Mouse (Mus musculus): ENCODE measurements around the gene Gm44502. TPM values are rescaled to one million over a fixed set of nuclear protein-coding genes. Genes with fewer than 3 reads are reported as not detected.

Gm44502 gene
- 0.16 TPM in 1 of 2 replicates, not detected in the other for polyA plus RNA-seq (2015; fragmentation: Nextera tagmentation; extraction: Ambion mirVana)

DNA sequence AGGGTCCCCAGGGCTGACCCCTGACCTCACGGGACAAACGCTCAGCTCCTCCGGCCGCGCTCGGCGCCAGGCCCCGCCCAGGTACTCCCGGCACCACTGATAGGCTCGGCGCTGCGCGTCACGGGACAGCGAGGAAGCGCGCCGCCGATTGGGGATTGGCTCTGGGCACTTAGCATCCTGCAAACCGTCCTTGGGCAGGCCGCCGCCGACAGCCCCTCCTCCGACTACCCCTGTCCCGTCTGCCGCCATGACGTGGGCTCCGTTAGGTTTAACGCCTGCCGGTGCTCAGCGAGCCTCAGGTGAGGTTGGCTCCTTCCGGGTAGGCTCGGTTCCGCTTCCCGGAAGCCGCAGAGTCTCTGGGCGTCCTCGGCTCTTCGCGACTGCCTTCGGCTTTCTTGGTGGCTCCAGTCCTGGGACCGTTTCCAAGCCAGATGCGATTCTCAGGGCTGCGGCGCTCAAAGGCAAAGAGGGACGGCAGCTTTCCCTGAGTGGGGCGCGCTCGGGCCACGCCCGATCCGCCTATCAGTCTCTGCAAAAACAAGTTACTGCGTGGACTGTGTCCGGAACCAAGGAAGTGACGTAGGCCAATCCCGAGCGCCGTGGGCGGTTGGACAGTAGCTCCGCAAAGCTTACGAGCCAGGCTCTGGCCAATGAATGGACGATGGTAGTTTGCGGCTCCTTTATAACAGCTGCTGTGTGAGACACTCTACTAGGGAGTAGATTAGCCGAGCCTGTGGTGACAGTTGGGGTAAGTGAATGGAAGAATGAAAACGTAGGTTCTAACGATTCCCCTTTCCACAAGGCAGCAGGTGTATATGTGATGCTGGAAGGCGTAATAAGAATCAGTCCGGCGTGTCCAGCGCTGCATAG is at the start of gene Gm44502, which contains the start of the genes C730034F03Rik and Chkb:
Gm44502 (minus strand) TSS at position 345 of the 870 bp plus-strand sequence.
C730034F03Rik (plus strand) TSS at position 238 of the 870 bp plus-strand sequence.
Chkb (minus strand) TSS at position 557 of the 870 bp plus-strand sequence.
- under 1% methylated on average over 70 of the region's 70 CpGs for WGBS
- Histone ChIP-seq H3K9ac (peak within 1 kb of the TSS; percentile 80), H3K9me3 (replicated peaks) (no peaks in the 10 kb centered on the region), H3K36me3 (ENCODE audit: poor library complexity, severe bottlenecking) (peaks cover 33% of the 10 kb centered on the region), H3K27me3 (no peaks in the 10 kb centered on the region), H3K27ac (peak within 1 kb of the TSS; percentile 92), H3K4me1 (peaks cover 18% of the 10 kb centered on the region), H3K4me2 (peak within 1 kb of the TSS; percentile 93), H3K4me3 (peak within 1 kb of the TSS; percentile 73)
- ATAC-seq, result peak; percentile 96

DNA sequence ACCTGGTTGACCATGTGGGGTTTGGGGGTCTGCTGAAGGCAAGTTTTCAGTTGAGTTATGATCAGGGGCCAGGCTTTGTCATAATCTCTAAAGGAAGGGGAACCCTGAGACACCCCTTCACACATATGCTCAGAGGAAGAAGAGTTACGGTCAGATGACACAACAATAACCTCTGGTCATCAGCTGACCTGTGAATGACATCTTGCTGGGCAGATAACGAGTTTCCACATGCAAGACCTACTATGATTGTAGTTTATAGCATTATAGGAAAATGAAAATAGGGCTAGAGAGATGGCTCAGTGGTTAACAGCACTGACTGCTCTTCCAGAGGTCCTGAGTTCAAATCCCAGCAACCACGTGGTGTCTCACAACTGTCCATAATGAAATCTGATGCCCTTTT is 49.1 kb upstream of the Gm44502 start:
- no peaks in the 10 kb centered on the region; the same call in 1 of the 2 replicates for H3K27me3 ChIP-seq
- 84% methylated on average over 3 of the region's 3 CpGs for WGBS
- H3K4me1 ChIP-seq, result peaks cover 9% of the 10 kb centered on the region
- no peak overlapping the region for H3K27ac ChIP-seq
- H3K4me2 ChIP-seq, result no peak overlapping the region
- no peak overlapping the region for H3K4me3 ChIP-seq
- H3K36me3 ChIP-seq (ENCODE audit: poor library complexity, severe bottlenecking), result no peaks in the 10 kb centered on the region
- 0 out of 2 replicates have a peak, but pooled peaks cover 3% of the 10 kb centered on the region for H3K9me3 ChIP-seq (replicated peaks)
- H3K9ac ChIP-seq, result no peak overlapping the region
- no peak for ATAC-seq

DNA sequence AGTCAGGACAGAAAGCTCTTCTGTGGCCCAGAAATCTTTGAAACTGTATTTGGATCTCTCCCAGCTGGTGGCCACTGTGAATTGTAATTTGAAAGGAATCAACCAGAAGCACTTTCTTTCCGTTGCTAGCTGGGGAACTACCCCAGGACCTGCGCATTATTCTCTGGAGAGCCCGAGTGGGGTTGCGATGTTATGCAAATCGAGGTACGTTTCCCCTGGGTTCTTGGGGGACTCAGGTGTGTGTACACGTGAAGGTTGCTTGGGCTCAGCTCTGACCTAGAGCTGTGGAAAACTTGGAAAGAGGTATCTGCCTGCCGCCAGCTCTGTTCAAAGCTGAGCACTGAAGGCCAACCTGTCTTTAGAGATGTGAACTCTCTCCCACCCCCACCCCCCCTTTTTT is 48.3 kb upstream of the Gm44502 start:
- no peak overlapping the region for H3K4me3 ChIP-seq
- H3K36me3 ChIP-seq (ENCODE audit: poor library complexity, severe bottlenecking), result no peaks in the 10 kb centered on the region
- 0 out of 2 replicates have a peak, but pooled peaks cover 3% of the 10 kb centered on the region for H3K9me3 ChIP-seq (replicated peaks)
- H3K9ac ChIP-seq, result no peak overlapping the region
- H3K4me1 ChIP-seq, result peaks cover 9% of the 10 kb centered on the region
- H3K27me3 ChIP-seq, result no peaks in the 10 kb centered on the region; the same call in 1 of the 2 replicates
- 44% methylated on average over 8 of the region's 8 CpGs for WGBS
- ATAC-seq, result no peak
- H3K27ac ChIP-seq, result no peak overlapping the region
- no peak overlapping the region for H3K4me2 ChIP-seq

- 0 out of 2 replicates have a peak, but pooled peaks cover 2% of the 10 kb centered on the region for H3K9me3 ChIP-seq (replicated peaks)
- 24% methylated on average over 9 of the region's 9 CpGs for whole genome bisulfite sequencing
- no peaks in the 10 kb centered on the region for H3K36me3 ChIP-seq (ENCODE audit: poor library complexity, severe bottlenecking)
- H3K27me3 ChIP-seq, result no peaks in the 10 kb centered on the region; the same call in 1 of the 2 replicates
- peak within 1 kb of the TSS; percentile 68 for H3K9ac ChIP-seq
- peak within 1 kb of the TSS; percentile 88 for H3K4me2 ChIP-seq
- H3K4me1 ChIP-seq, result peaks cover 9% of the 10 kb centered on the region
- no peak for ATAC-seq
- H3K27ac ChIP-seq, result peak within 1 kb of the TSS; percentile 69
- H3K4me3 ChIP-seq, result peak within 1 kb of the TSS; percentile 58
Measured at GRCm38 (mm10) chr15:89477091-89477491, 47.6 kb upstream of the Gm44502 start, which contains the start of gene Arsa. Arsa (minus strand) TSS chr15:89477425.

DNA sequence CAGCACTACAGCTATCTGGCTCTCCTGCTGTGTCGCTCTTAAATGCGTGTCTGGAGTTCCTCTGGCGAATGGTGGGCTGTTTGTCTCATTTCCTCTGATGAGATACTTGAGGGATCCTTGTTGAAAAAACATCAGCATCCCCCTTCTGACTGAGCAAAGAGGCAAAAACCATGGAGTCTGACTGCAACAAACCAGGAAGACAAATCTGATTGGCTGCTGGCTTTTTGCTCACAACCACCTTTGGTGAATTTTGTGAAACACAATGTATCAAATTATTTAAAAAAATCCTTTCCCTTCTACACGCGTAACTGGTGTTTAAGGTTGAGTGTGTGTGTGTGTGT is 46.9 kb upstream of the Gm44502 start:
- peak overlapping the region; percentile 58 for H3K4me3 ChIP-seq
- ATAC-seq, result no peak; the same call in 1 of the 2 replicates
- WGBS, result 7% methylated on average over 5 of the region's 5 CpGs
- peaks cover 9% of the 10 kb centered on the region for H3K4me1 ChIP-seq
- no peaks in the 10 kb centered on the region for H3K9me3 ChIP-seq (replicated peaks)
- peak overlapping the region; percentile 68 for H3K9ac ChIP-seq
- peak overlapping the region; percentile 88 for H3K4me2 ChIP-seq
- H3K27ac ChIP-seq, result peak overlapping the region; percentile 69
- no peaks in the 10 kb centered on the region for H3K36me3 ChIP-seq (ENCODE audit: poor library complexity, severe bottlenecking)
- H3K27me3 ChIP-seq, result no peaks in the 10 kb centered on the region; the same call in 1 of the 2 replicates

DNA sequence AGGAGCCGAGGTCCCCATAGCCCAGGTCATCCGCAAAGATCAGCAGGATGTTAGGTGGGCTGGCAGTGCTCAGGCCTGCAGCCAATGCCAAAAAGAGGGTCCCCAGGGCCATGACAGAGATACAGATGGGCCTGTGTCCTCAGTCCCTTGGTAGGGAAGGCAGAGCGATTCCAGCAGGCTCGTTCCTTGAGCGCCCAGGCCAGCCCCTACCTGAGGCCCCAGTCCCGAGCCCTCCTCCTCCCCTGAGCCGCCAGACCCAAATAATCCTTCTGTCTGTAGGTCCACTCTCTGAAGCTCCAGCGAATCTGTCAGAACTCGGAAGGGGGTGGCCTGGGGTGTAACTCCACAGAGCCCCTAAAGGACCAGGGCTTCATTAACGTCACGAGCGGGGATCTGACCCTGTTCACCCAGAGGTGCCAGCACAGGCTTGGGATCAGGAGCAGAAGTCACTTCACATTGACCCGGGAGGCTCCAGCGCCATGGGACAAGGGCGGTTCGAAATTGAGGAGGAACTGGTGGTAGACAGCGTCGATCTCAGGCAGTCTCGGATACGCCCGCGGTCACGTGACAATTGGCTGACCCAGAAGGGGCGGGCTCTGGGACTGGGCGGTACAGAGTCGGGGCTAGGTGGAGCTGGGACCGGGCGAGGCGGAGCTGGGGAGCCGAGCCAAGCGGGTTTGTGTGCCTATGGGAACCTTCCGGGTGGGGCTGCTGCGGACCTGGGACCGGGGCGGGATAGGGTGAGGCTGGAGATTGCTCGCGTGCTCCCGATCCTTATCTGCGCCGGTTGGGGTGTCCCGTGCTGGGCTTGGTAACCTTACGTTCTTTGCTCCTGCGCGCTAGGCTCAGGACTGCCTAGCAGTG is 46.3 kb upstream of the Gm44502 start:
- Histone ChIP-seq H3K27me3 (no peaks in the 10 kb centered on the region; the same call in 1 of the 2 replicates), H3K9ac (peak overlapping the region; percentile 68), H3K36me3 (ENCODE audit: poor library complexity, severe bottlenecking) (no peaks in the 10 kb centered on the region), H3K9me3 (replicated peaks) (no peaks in the 10 kb centered on the region), H3K27ac (peak overlapping the region; percentile 69), H3K4me3 (peak overlapping the region; percentile 58), H3K4me2 (peak overlapping the region; percentile 88), H3K4me1 (peaks cover 9% of the 10 kb centered on the region)
- ATAC-seq, result peak; percentile 98
- WGBS, result 9% methylated on average over 44 of the region's 44 CpGs

- H3K9me3 ChIP-seq (replicated peaks), result no peaks in the 10 kb centered on the region
- no peaks in the 10 kb centered on the region for H3K36me3 ChIP-seq (ENCODE audit: poor library complexity, severe bottlenecking)
- 90% methylated on average over 7 of the region's 7 CpGs for WGBS
- H3K27ac ChIP-seq, result no peak overlapping the region
- H3K4me1 ChIP-seq, result peaks cover 9% of the 10 kb centered on the region
- no peak for ATAC-seq
- H3K4me2 ChIP-seq, result peak overlapping the region; percentile 88
- peak overlapping the region; percentile 68 for H3K9ac ChIP-seq
- H3K4me3 ChIP-seq, result peak overlapping the region; percentile 58; the same call in 1 of the 2 replicates
- H3K27me3 ChIP-seq, result no peaks in the 10 kb centered on the region; the same call in 1 of the 2 replicates
Measured at GRCm38 (mm10) chr15:89475293-89475600, 45.8 kb upstream of the Gm44502 start.

DNA sequence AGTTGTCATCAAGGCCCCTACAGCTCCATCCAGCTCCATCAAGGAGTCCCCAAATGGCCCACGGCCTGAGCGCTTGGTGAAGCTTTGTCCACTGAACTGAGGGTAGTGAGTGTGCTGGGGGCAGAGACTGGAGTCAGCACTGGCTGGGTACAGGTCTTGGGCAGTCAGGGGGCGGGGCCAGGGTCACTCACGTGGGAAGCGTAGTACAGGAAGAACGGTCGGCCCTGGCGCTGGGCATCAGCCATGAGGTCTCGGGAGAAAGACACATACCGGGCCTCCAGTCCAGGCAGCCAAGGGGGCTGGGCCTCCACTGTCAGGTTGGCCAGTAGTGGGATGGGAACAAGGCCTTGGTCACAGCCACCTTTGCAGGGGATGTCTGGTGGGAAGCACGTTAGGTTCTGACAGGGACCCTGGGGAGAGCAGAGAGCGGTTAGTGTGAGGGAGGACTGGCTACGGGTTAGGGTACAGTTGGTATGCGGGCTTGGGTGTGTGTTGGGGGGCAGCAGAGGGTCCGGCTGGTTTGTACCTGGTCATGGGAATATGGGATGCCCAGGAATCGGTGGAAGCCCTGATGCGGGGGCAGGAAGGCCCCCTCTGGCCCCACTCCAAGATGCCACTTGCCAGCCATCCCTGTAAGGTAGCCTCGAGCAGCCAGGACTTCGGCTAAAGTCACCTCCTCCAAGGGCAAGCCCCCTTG is 45.2 kb upstream of the Gm44502 start:
- Histone ChIP-seq H3K4me1 (peaks cover 9% of the 10 kb centered on the region), H3K4me3 (no peak overlapping the region), H3K9ac (no peak overlapping the region), H3K36me3 (ENCODE audit: poor library complexity, severe bottlenecking) (no peaks in the 10 kb centered on the region), H3K27ac (no peak overlapping the region), H3K9me3 (replicated peaks) (no peaks in the 10 kb centered on the region), H3K27me3 (no peaks in the 10 kb centered on the region; the same call in 1 of the 2 replicates), H3K4me2 (no peak overlapping the region)
- ATAC-seq, result no peak
- WGBS, result 95% methylated on average over 19 of the region's 19 CpGs

DNA sequence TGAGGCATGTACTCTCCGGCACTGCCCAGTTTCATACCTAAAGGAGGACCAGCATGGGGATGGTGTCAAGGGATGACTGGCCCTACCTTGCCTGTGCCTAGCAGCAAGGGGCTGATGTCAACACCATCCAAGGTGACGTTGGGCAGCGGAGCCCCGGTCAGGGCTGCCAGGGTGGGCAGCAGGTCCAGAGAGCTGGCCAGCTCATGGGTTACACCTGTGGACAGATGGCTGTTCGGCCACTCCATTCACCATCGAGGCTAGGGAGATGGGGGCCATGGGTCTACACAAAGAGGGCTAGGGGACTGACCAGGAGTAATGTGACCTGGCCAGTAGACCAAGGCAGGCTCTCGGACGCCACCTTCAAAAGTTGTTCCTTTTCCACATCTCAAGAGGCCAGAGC is 44.4 kb upstream of the Gm44502 start:
- no peak for ATAC-seq
- Histone ChIP-seq H3K27me3 (no peaks in the 10 kb centered on the region; the same call in 1 of the 2 replicates), H3K9ac (no peak overlapping the region), H3K4me1 (peaks cover 9% of the 10 kb centered on the region), H3K9me3 (replicated peaks) (no peaks in the 10 kb centered on the region), H3K36me3 (ENCODE audit: poor library complexity, severe bottlenecking) (no peaks in the 10 kb centered on the region), H3K4me2 (no peak overlapping the region), H3K4me3 (no peak overlapping the region), H3K27ac (no peak overlapping the region)
- 96% methylated on average over 8 of the region's 8 CpGs for WGBS

GRCm38 (mm10) chr15:89473370-89473769 is 43.9 kb upstream of the Gm44502 start:
- H3K9me3 ChIP-seq (replicated peaks), result no peaks in the 10 kb centered on the region
- ATAC-seq, result no peak
- no peak overlapping the region for H3K4me3 ChIP-seq
- H3K9ac ChIP-seq, result no peak overlapping the region
- H3K27me3 ChIP-seq, result no peaks in the 10 kb centered on the region; the same call in 1 of the 2 replicates
- no peaks in the 10 kb centered on the region for H3K36me3 ChIP-seq (ENCODE audit: poor library complexity, severe bottlenecking)
- 89% methylated on average over 9 of the region's 9 CpGs for WGBS
- no peak overlapping the region for H3K4me2 ChIP-seq
- H3K4me1 ChIP-seq, result peaks cover 9% of the 10 kb centered on the region
- H3K27ac ChIP-seq, result no peak overlapping the region

DNA sequence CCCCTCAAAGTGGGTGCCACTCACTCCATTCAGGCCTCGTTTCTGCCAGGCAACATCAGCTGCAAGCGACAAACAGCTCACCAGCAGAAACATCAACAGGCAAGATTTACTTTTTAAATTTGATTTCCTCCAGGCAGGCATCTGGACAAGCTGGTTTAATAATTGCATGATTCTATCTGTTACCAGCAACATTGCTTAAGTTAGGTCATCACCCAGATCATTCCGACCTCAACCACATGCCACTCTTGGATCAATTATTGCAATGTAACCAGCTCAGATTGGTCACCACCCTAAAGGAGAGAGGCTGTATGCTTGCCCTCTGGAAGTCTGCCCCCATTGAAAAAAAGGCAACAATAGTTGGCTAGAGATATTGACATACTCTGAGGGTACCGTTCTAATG is 42.0 kb upstream of the Gm44502 start:
- ATAC-seq, result no peak
- no peaks in the 10 kb centered on the region for H3K9me3 ChIP-seq (replicated peaks)
- peaks cover 9% of the 10 kb centered on the region for H3K4me1 ChIP-seq
- H3K36me3 ChIP-seq (ENCODE audit: poor library complexity, severe bottlenecking), result no peaks in the 10 kb centered on the region
- no peak overlapping the region for H3K27ac ChIP-seq
- no peak overlapping the region for H3K4me2 ChIP-seq
- H3K4me3 ChIP-seq, result no peak overlapping the region
- 90% methylated on average over 4 of the region's 4 CpGs for WGBS
- no peak overlapping the region for H3K9ac ChIP-seq
- no peaks in the 10 kb centered on the region for H3K27me3 ChIP-seq
